Mouse (Mus musculus) ovary, adult 2 months (tissue): Measurements from ENCODE around the gene Atp12a. TPM values are rescaled to one million over a fixed set of nuclear protein-coding genes. Genes with fewer than 3 reads are reported as not detected.

ENCODE experiments used
- polyA plus RNA-seq: library from polyadenylated mRNA; depleted of rRNA; stranded (reverse); fragments of >200 nt; gene quantifications from 2 replicates; pipeline ENCODE4 v1.2.3, GENCODE M21; 2012; rRNA removed

Gene Atp12a
- 0.21 and 0.31 TPM in 2 replicates for polyA plus RNA-seq

GRCm38 (mm10) chr14:56364711-56365237, at the start of gene Atp12a:
Atp12a (plus strand) TSS chr14:56365068.

DNA sequence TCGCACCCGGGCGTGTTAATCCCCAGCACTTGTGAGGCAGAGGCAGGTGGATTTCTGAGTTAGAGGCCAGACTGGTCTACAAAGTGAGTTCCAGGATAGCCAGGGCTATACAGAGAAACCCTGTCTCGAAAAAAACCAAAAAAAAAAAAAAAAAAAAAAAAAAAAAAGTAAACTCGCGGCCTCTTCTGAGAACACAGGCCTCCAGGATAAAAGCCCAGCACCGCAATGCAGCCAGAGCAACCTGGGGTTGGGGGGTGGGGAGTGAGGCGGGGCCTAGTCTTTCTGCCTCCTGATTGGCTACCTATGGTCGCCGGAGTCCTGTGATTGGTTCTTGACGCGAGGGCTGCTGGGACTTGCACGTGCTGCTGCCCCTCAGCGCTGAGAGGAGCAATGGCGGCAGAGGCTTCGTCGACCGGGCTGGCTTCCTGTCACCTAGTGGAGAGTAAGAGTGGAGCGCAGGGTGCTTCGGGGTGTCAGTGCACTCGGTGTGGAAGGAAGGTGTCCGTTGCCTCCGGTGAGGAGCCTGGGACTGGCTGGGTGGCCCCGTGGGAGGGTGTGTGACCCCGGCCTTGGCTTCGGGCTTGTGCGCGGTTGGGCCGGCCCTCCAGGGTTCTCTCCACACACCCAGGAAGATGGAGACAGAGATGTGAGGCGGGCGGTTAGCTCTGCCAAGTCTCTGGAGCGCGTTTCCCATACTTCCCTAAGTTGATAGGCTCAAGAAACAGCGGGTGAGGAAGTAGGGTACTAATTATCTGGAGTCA, 37.6 kb downstream of the Atp12a start, which contains the start of gene Rnf17:
Rnf17 (plus strand) TSS at position 271 of the 761 bp plus-strand sequence.

Other genes starting within 250 kb of the Atp12a start
- not detected in 2 replicates for gene Gzme, start 244.4 kb upstream of the Atp12a start, polyA plus RNA-seq
- gene Gzmd, start 232.5 kb upstream of the Atp12a start, polyA plus RNA-seq, result not detected in 2 replicates
- gene Gzmg, start 205.5 kb upstream of the Atp12a start, polyA plus RNA-seq, result not detected in 2 replicates
- gene Gzmn, start 190.5 kb upstream of the Atp12a start, polyA plus RNA-seq, result not detected in 2 replicates
- not detected in 2 replicates for gene Gzmf, start 153.7 kb upstream of the Atp12a start, polyA plus RNA-seq
- gene Gzmc, start 130.4 kb upstream of the Atp12a start, polyA plus RNA-seq, result not detected in 2 replicates
- 0.32 and 0.43 TPM in 2 replicates for gene Gzmb, start 102.8 kb upstream of the Atp12a start, polyA plus RNA-seq
- gene Rnf17, start 37.5 kb downstream of the Atp12a start, polyA plus RNA-seq, result 0.10 and 0.14 TPM in 2 replicates
- gene Cenpj, start 210.4 kb downstream of the Atp12a start, polyA plus RNA-seq, result 0.94 and 0.95 TPM in 2 replicates
- 6.6 and 6.8 TPM in 2 replicates for gene Parp4, start 210.6 kb downstream of the Atp12a start, polyA plus RNA-seq